Mouse (Mus musculus) myocyte (in vitro differentiated cells): ENCODE results near the gene Chtop.

Experiments
- CEBPB ChIP-seq: IDR thresholded peaks from 2 replicates; pipeline ENCODE4 v1.6.1; 2011; ENCODE audit warnings: mild to moderate bottlenecking, moderate library complexity; ENCODE audit not compliant: poor library complexity, insufficient read depth, severe bottlenecking
- E2F4 ChIP-seq: IDR thresholded peaks from one replicate; pipeline ENCODE4 v1.6.1; 2011; ENCODE audit warnings: mild to moderate bottlenecking, control low read depth, moderate library complexity; ENCODE audit not compliant: insufficient read depth
- MAX ChIP-seq: IDR thresholded peaks from one replicate; pipeline ENCODE4 v1.6.1; 2011; ENCODE audit warnings: low read depth, mild to moderate bottlenecking, control low read depth
- MYOD1 ChIP-seq, 3 experiments: IDR thresholded peaks; one replicate each; pipeline ENCODE4 v1.6.1; 2011; ENCODE audit warnings: control low read depth in 2 of 3, low read depth in 2 of 3, mild to moderate bottlenecking in 2 of 3, moderate library complexity in 1 of 3; ENCODE audit not compliant: insufficient read length in 2 of 3, control insufficient read depth in 1 of 3
- MYOG ChIP-seq, 3 experiments: IDR thresholded peaks; one replicate each; pipeline ENCODE4 v1.6.1; 2011; ENCODE audit warnings: control low read depth in 2 of 3, low read depth in 2 of 3, mild to moderate bottlenecking in 2 of 3; ENCODE audit not compliant: insufficient read length in 2 of 3, control insufficient read depth in 1 of 3, insufficient read depth in 1 of 3
- POLR2A ChIP-seq: IDR thresholded peaks from one replicate; pipeline ENCODE4 v1.6.1; 2011; ENCODE audit warnings: low read depth, mild to moderate bottlenecking, control low read depth, moderate library complexity; ENCODE audit not compliant: insufficient read length
- POLR2AphosphoS2 ChIP-seq: IDR thresholded peaks from one replicate; pipeline ENCODE4 v1.6.1; 2011; ENCODE audit warnings: low read depth, control low read depth; ENCODE audit not compliant: insufficient read length
- REST ChIP-seq: IDR thresholded peaks from one replicate; pipeline ENCODE4 v1.6.1; 2011; ENCODE audit warnings: mild to moderate bottlenecking, control low read depth, moderate library complexity; ENCODE audit not compliant: insufficient read depth, insufficient read length
- SRF ChIP-seq: IDR thresholded peaks from one replicate; pipeline ENCODE4 v1.6.1; 2011; ENCODE audit warnings: low read depth; ENCODE audit not compliant: control insufficient read depth, insufficient read length
- TCF12 ChIP-seq: IDR thresholded peaks from one replicate; pipeline ENCODE4 v1.6.1; 2011; ENCODE audit warnings: mild to moderate bottlenecking, control low read depth; ENCODE audit not compliant: poor library complexity, insufficient read depth, severe bottlenecking
- TCF3 ChIP-seq: IDR thresholded peaks from one replicate; pipeline ENCODE4 v1.6.1; 2011; ENCODE audit warnings: low read depth, control low read depth; ENCODE audit not compliant: insufficient read length
- USF1 ChIP-seq: IDR thresholded peaks from one replicate; pipeline ENCODE4 v1.6.1; 2011; ENCODE audit warnings: low read depth, mild to moderate bottlenecking, control low read depth, moderate library complexity

DNA sequence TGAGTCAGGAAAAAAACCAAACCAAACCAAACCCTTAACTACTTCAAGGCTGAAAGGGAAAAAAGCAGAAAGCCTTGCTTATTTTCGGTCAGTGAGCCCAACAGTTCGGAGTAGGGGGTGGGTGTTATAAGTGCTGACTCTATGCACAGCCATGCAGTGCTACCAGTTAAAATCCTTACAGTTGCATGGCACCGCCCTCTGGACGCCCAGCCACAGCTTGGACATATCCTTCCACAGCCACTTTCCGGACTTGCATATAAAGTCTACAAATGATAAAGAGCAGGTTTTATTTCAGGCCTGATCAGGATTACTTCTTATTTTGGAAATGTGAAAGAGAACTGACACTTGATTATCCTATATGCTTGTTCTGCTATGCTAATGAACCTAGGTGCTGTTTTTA is 4.1 kb downstream of the Chtop start:
- TF ChIP-seq POLR2A (no peak), E2F4 (no peak), TCF12 (no peak), CEBPB (no peak), USF1 (no peak), POLR2AphosphoS2 (no peak), MAX (no peak), MYOG (IDR thresholded peaks at IDR 0.05; ENCODE audit: control insufficient read depth in 1 of 3, insufficient read depth in 1 of 3, insufficient read length in 2 of 3, low read depth in 2 of 3) (no peak), TCF3 (no peak), MYOD1 (IDR thresholded peaks at IDR 0.05; ENCODE audit: control insufficient read depth in 1 of 3, insufficient read length in 2 of 3, low read depth in 2 of 3) (no peak), SRF (no peak), REST (no peak)
